Mouse (Mus musculus): Measurements from ENCODE around the gene Slc25a47. TPM values are rescaled to one million over a fixed set of nuclear protein-coding genes. Genes with fewer than 3 reads are reported as not detected.

The Slc25a47 gene
- total RNA-seq, 2 experiments from 2014 or later: 8.6 to 10.5 TPM

DNA sequence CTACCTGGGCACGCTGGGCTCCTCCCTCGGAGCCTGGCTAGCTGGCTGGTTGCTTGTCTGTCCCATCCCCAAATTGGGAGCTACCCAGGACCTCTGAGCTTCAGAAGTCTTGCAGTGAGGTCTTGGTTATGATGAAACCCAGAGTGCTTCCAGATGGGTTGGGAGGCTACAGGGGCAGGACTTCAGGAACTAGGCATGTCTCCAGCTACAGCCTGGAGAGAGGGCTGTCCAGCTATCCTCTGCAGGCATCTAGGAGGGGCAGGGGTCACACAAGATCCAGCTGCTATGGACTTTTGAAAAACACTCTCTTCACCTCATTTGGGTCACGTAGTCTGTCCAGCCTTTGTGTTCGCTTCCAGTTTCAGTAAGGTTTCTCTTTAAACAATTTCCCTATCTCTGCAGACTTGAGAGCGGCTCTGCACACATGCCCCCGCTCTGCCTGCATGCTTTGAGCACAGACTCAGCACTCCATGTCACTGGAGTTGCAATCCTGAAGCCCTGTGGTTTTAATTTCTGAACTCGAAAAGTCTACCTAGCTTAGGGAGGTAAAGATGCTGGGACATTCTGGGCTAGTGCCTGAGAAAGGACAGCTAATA lies 21.8 kb downstream of the Slc25a47 start:
- DNase-seq (ENCODE audit: low spot score in 2 of 2): no peak

DNA sequence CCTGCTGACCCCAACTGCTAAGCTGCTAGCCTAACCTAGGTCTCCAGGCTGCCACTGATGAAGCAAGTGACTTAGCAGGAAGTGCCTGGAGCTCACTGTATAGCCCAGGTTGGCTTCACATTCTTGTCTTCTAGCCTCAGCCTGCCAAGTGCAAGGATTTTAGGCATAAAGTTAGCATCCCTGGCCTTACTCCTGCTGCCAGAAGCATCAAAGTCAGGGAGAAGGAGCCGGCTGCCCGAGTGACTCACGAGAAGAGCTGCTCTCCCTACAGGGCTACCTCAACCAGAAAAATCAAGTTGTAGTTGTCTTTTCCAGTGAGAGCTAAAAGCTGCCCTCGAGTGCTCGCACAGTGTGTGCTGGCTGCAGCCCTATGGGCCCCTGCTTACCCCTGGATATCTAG lies 22.6 kb downstream of the Slc25a47 start:
- DNase-seq (ENCODE audit: low spot score in 2 of 2): no peak

DNA sequence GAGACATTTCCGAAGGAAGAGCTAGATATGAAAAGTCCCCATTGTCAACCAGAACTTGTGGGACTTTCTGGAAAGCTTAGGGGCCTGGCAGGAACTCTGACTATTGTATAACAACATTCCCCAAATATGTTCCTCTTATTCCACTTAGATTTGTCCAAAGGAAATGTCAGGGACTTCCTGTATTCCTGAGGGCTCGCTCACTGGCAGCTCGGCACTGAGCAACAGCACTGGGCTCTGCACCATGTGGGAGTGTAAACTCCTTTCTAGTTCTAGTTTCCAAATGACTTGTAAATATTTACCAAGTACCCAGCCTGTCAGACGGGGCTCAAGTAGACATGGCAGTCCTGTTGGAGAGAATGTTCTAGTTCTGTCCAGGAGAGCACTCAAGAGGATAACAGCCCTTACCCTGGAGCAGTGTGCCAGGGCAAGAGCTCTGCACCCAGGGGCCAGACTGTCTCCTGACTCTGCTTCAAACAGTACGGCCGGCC lies 29.2 kb downstream of the Slc25a47 start:
- DNase-seq (ENCODE audit: low spot score in 2 of 2): no peak

DNA sequence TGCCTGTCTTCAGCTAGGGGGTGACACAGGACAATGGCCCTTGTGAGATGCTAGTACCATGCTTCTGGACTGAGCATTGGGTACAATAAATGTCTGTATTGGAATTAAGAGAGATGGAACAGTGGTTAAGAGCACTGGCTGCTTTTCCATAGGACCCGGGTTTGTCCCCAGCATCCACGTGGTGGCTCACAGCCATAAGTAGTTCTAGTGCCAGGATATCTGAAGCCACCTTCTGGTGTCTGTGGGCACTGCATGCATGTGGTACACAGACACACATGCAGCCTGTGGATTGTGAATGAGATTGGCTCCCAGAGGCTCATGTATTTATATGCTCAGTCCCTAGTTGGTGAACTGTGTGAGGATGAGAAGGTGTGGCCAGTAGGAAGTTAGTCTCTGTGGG lies 33.7 kb downstream of the Slc25a47 start:
- DNase-seq (ENCODE audit: low spot score in 2 of 2): no peak

DNA sequence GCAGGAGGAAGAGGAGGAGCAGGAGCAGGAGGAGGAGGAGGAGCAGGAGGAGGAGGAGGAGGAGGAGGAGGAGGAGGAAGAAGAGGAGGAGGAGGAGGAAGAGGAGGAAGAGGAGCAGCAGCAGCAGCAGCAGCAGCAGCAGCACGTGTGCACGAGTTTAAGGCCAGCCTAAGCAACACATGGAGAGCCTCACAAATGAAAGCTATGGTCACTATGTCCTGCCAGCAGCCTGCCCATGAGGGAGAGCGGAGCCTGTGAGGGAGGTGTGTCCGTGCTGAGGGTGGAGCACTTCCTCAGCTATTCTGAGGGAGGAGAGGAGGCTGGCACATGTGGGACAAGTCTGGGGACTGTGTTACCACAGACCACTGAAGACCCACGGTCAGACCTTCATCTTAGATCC lies 37.3 kb downstream of the Slc25a47 start:
- no peak for DNase-seq (ENCODE audit: low spot score in 2 of 2)

DNA sequence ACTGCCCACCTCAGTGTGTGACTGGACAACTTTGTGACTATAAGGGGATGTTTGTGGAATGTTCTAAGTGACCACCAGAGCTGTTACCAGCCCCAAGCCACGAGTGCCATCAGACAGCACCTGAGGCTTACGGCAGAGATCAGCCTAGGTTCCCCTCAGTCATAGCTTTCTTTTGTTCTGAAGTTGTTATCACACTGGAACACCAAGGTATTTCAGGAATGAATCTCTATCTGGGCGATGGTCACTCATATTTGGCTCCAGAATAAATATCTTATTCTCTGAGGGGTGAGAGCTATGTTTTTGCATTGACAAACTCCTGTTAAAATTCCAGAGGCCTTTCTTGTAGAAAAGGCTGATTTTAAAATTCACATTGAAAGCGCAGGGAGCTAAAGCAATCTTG lies 43.3 kb downstream of the Slc25a47 start:
- DNase-seq (ENCODE audit: low spot score in 2 of 2): no peak

DNA sequence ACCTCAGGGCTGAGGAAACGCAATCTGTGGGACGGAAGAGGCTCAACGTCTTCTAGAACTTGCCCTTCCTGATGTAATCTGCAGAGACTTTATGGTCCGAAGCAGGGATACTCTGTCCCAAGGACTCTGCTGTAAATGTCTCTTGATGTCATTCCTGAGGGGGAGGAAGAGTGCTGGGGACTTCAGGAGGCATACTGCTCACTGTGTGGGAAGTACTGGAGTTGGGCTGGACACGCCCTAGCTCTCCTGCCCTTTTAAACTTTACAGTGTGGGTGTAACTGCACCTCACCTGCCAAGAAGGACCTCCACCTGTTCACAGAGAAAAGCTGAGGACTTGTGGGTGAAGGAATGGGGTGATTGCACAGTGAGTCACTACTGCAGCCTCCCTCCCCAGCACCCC lies 44.8 kb downstream of the Slc25a47 start:
- no peak for DNase-seq (ENCODE audit: low spot score in 2 of 2)

GRCm38 (mm10) chr12:108881192-108881591 lies 45.3 kb downstream of the Slc25a47 start:
- DNase-seq (ENCODE audit: low spot score in 2 of 2): no peak

DNA sequence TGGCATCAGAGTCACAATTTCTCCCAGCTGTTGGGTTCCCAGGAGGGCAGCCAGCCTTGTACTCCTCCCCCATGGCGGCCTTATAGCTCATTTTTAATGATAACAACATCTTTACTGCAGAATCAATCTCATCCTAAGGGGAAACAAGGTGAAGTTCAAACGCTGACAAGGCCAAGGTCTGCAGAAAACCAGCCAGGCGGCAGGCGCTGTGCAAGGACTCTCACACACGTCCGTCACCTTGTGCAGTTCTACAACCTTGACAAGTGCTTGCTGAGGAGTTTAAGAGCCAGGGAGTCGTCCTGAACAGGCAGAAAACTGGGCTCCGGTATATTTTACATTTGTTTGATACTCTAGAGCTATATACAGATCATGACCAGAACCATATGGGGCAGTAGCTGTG lies 46.9 kb downstream of the Slc25a47 start:
- DNase-seq (ENCODE audit: low spot score in 2 of 2): no peak

GRCm38 (mm10) chr12:108885906-108886305 lies 50.1 kb downstream of the Slc25a47 start:
- DNase-seq (ENCODE audit: low spot score in 2 of 2): no peak

DNA sequence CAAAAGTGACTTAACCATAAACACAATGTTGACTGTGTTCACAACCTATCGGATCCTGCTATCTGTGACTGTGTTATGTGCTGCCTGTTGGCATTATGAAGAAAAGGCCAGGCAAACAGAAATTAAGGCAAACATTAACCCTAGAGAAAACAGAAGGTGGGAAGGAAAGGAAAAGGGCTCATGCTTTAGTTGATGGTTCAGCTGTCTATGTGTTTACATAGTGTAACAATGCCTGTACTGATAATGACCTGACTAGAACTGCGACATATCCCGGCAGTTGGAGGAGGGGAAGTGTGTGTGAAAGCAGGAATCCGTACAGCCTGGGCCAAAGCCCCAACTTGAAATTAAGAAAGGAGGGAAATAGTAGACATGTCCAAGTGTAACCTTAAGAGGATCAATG lies 51.2 kb downstream of the Slc25a47 start:
- no peak for DNase-seq (ENCODE audit: low spot score in 2 of 2)

- no peak for DNase-seq (ENCODE audit: low spot score in 2 of 2)
Measured at GRCm38 (mm10) chr12:108888632-108889031, 52.8 kb downstream of the Slc25a47 start.

GRCm38 (mm10) chr12:108892989-108893714 lies 57.3 kb downstream of the Slc25a47 start, which contains the start of gene Wdr25:
Wdr25 (plus strand) TSS chr12:108893631.
- no peak for DNase-seq (ENCODE audit: low spot score in 2 of 2)

DNA sequence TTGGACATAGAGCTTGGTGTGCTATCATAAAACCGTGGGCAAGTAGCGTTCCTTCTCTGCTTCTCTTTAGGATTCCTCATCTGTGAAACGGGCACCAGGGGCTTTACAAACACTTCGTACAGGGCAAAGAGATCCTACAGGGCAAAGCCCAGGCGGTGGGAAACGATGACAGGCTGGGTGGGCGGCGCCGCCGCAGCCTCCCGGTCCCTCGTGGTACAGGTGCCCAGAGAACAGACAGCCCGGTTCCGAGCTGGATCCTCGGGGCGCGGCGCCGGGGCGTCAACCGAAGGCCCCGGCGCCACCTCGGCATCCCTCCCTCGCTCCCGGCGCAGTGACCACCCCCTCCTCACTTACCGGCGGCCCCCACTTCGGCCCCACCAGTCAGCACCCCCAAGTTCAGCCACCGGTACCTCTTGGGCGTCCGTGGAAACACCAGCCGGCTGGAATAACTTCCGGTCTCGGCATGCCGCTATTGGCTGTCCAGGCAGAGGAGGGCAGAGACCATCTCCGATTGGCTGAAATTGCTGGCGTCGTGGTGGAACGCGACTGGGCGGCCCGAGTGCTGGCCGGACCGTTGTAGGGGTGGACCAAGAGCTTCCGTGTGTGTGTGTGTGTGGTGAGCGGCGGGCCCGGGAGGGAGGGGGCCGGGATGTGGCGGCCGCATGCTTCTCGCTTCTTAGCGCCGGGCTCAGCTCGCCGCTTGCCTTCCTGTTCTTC lies 58.0 kb downstream of the Slc25a47 start, which contains the start of gene Wars:
Gene Wars, minus strand, starts transcription at position 460 of the 717 bp plus-strand sequence.
- DNase-seq (ENCODE audit: low spot score in 2 of 2): peak; percentile 91 to 95

- no peak for DNase-seq (ENCODE audit: low spot score in 2 of 2)
Measured at GRCm38 (mm10) chr12:108894432-108894816, 58.6 kb downstream of the Slc25a47 start.

GRCm38 (mm10) chr12:108896006-108896405 lies 60.2 kb downstream of the Slc25a47 start:
- no peak for DNase-seq (ENCODE audit: low spot score in 2 of 2)

DNA sequence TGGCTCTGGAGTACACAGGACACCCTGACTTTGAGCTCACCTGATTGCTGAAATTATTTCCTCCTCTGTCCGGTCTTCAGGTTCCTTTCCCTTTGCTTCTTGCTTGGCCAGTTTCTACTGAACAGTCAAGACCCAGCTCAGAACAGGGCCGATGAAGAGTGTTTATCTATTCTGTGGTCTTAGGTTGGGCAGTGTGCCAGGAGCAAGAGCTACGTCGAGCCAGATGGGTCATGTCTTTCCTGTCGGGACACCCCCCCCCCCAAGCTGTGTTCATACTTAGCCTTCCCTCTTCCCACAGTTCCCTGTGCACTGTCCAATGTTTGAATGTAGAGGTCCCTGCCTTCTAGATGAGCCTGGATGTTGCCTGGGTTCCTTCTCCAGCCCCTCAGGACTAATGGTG lies 65.5 kb downstream of the Slc25a47 start:
- no peak for DNase-seq (ENCODE audit: low spot score in 2 of 2)

DNA sequence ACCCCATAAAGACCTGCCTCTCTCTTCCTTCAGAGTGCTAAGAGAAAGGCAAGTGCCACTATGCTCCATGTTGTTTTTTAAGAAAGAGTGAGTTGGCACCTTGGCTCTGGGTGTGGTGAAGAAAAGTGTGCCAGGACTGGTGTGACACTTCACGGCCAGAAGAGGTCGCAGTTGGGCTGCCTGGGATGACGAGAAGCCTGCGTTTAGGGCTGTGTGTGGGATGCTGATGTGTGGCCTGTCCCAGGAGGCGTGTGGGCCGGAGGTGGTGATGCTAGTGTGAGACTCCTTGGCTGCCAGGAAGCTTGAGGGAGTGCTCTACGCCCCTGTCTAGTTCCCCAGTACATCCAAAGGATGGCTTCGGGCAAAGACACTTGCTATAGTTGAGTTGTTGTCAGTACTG lies 67.1 kb downstream of the Slc25a47 start:
- DNase-seq (ENCODE audit: low spot score in 2 of 2): peak; percentile 34 to 61

- peak in 1 of 2 experiments; percentile 62 for DNase-seq (ENCODE audit: low spot score in 2 of 2)
Measured at GRCm38 (mm10) chr12:108903600-108904275, 67.9 kb downstream of the Slc25a47 start.

DNA sequence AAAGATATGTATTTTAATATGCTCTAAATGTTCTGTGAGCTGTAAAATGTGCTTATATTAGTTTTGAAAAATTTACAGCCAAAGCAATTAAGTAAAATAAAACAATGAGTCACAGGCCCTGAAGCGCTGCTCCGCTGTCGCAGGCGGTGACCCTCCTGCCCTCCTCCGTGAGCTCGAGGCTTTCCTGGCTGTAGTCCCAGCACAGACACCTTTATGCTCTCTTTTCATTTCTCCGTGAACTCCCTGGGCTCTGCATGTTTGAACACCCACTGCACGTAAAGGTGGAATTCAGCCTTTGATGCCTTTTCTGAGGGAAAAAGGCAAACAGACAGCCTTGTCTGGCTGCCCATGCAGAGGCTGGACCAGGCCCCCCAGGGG lies 68.4 kb downstream of the Slc25a47 start:
- DNase-seq (ENCODE audit: low spot score in 2 of 2): no peak

- DNase-seq (ENCODE audit: low spot score in 2 of 2): no peak
Measured at GRCm38 (mm10) chr12:108905620-108906302, 69.9 kb downstream of the Slc25a47 start.
